Mouse (Mus musculus) WW6 (cell line): ENCODE data around the gene Rai14.

Source experiments
- DNase-seq: peaks from one replicate; pipeline ENCODE4 v3.0.0-alpha.2; 2013; ENCODE audit warnings: low read depth, low spot score

Gene Rai14

GRCm38 (mm10) chr15:10714409-10715138 is at the start of gene Rai14:
Gene Rai14 (minus strand): TSS chr15:10714624.
- DNase-seq: no peak

DNA sequence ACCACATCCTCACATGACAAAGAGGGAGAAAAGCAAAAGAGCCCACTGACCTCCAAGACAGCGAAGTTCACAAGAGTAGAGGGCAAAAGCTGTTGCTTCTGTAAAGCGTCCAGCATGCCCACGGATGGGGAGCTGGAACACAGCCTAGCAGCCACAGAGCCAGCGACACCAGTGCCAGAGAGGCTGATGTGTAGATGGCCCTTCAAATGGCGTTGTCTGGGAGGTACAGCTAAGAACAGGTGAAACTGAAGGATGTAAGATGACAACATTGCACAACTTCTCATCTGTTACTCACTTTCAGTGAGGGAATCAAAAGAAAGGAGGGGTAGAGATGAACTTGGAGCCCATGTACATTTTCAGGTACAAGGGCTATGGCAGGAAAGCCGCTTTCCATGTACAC is 47.0 kb upstream of the Rai14 start:
- DNase-seq: no peak

- no peak for DNase-seq
Measured at GRCm38 (mm10) chr15:10760006-10760405, 45.6 kb upstream of the Rai14 start.

GRCm38 (mm10) chr15:10759440-10759839 is 45.0 kb upstream of the Rai14 start:
- no peak for DNase-seq

DNA sequence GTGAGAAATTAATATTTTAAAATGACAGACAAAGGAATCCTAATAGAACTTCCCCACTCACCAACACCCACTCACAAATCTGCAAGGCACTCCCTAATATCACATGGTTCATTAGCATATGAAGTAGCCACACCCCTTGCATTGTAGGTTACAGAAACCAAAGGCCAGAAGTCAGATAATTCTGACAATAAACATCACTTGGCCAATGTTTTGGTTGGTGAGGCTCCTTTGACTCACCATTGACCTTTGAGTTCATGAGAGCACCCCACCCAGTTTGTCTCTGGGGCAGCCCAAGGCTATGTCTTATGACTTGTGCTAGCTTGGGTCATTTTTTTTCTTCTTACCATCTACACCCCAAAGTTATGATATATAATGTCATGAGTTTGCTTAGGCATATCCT is 44.4 kb upstream of the Rai14 start:
- DNase-seq: no peak

GRCm38 (mm10) chr15:10751141-10751540 is 36.7 kb upstream of the Rai14 start:
- no peak for DNase-seq

GRCm38 (mm10) chr15:10750339-10750738 is 35.9 kb upstream of the Rai14 start:
- no peak for DNase-seq

GRCm38 (mm10) chr15:10749678-10750077 is 35.3 kb upstream of the Rai14 start:
- DNase-seq: no peak

DNA sequence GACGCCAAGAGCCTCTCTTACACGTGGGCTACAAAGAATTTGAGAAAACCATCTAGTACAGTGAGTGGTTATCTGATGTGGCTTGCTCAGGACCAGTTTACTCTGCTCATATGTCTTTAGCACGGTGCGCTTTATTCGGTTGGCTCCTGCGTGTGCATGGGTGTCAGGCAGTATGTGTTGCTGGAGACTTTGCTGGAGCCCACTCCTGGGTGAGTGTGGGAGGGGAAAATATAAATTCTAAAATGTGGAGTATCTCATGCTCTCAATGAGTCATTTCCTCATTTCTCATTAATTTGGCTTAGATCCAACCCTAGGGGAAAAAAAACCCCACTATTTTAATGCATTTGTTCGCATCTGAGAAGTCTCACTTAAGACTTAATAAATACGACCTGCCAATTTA is 33.2 kb upstream of the Rai14 start:
- DNase-seq: no peak

- DNase-seq: no peak
Measured at GRCm38 (mm10) chr15:10747226-10747625, 32.8 kb upstream of the Rai14 start.

DNA sequence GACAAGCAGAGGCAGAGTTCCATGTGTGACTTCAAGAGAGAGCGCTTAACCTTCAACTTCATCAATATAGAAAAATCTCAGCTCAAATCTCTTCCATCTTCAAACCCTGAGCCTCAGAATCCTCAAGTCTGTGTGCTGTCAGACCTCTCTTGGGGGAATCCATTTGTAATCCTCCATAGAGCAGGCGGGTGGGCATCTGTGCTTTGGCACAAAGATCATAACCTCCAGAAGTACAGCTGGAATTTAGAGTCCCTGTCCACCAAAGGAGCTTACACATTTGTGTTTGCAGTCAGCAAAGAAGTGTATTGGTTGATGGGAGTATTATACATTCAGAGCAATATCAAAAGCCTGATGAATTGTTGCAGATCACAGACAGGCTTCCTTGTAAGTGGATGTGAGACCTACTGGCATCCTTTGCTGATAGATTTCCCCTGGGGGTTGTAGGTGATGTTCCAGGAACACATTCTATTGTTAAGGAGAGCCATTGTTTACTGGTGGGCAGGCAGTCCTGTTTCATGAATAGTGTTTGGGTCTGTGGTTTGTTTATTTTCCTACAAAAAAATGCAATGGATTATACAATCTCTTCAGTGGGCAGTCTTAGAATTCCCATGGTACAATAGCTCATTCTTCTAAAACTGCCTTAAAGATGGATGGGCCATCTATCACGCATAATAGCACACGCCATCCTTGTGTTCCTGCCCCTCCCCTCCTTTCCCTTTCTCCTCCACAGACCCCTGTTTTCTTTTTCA is 32.1 kb upstream of the Rai14 start:
- DNase-seq: no peak

- DNase-seq: no peak
Measured at GRCm38 (mm10) chr15:10742441-10742840, 28.0 kb upstream of the Rai14 start.

GRCm38 (mm10) chr15:10739279-10739678 is 24.9 kb upstream of the Rai14 start:
- DNase-seq: no peak

DNA sequence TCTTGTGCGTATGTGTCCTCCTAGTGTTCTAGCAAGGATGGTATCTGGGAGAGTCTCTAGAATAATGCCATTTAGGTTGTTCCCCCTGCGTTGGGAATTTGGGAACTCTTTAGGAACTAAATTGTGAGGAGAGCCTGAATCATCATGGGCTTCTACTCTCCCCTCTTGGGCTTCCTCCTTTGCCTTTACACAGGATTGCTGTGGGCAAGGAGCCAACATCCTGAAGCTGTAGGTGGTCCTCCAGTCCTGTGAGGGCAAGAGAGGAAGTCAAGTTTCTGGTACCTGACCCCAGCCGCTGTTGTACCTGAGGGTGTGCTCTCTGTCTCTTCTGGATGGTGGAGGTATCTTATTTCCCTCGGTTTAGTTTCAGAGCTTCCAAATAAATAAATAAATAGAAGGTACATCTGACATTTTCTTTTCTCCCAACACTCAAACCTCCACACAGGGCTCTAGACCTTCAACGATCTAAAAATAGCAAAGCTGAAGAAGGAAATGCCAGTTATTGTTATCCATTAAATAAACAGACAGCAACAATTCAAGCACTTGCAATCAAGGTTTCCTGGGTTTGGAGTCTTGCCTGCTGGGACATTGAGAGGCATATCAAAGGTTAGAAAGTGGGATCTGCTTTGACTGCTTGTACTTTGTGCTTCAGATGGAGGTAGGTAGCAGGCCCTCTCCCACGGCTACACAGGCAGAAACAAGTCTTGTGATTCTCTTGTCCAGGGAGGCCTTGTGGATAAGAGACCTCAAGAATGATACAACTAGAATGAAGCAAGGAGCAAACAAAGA is 24.1 kb upstream of the Rai14 start:
- no peak for DNase-seq

DNA sequence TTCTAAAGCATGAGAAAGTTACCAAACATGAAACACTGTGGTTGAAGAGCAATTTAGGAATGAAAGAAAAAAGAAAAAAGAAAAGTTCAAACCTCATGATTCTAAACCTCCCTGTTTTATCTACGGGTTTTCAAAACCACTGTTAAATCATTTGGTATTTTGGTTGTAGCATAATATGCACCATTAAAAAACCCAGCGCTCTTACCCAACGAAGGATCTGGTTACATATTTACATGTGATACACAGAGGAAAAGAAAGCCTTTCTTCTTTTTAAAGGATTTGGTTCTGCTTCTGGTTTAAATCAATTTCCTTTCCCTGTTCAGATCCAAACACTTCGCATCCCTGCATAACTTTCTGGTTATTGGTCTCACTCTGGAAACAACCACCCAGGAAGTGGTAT is 21.5 kb upstream of the Rai14 start:
- DNase-seq: no peak

DNA sequence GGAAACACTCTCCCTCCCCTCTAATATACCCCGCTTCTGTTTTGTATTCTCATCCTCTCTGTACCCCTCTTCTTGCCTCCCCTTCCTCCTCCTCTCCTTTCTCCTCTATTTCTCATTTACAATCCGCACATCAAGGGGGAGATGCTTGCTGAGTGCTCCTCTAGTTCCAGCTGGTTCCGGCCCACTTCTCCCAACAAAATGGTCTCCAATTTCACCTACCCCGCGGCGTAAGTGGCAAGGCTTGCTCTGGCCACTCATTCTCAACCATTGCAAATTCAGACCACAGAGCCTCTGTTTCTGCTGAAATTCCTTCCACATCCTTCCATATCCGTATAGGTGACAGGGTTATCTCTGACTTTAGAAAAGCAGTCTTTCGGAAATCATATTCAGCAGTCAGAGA is 20.8 kb upstream of the Rai14 start:
- DNase-seq: no peak

DNA sequence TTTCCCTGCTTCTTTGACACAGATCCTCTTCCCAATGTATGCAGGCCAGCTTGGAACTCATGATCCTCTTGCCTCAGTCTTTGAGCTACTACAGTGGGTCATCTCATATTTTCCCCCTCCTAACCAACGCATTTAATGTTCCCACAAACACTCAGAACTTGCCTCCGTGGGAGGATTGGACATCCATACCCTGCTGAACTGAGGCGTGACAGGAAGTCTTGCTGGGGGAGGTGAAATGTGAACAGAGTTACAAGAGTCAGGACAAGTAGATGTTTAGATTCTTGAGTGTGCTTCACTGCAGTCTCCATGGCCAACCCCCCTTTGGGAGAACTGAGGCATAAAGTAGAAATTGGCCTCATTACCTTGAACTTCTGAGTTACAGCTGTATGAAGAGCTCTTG is 17.0 kb upstream of the Rai14 start:
- DNase-seq: no peak

GRCm38 (mm10) chr15:10726272-10726671 is 11.8 kb upstream of the Rai14 start:
- no peak for DNase-seq

DNA sequence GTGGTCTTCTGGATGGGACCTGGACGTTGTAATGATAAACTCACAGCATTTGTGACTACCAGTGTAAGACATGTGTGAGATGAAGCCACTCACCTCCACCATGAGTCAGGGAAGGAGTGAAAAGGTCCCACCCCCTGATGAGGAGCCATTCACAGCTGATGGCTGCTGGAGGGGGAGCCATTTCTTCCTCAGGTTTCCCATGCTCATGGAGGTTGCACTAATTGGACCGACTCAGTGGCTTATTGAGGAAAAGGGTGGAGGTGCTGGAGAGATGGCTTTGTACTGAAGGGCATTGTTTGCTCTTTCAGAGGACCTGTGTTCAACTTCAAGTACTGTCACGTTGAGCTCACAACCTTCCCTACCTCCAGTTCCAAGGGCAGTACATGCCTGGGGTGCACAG is 10.4 kb upstream of the Rai14 start:
- DNase-seq: no peak

DNA sequence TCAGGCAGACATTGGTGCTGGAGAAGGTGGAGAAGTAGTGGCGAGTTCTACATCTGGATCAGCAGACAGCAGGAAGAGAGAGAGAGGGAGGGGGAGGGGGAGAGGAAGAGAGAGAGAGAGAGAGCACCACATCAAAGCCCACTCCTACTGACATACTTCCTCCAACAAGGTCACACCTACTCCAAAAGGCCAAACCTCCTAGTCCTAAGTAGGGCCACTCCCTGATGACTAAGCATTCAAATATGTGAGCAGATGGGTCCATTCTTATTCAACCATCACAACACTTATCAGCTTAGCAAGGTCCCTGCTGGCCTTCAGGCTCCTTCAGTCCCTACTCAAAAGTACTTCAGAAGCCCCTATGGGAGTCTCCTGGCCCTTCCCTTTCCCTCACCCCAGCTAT is 9.1 kb upstream of the Rai14 start:
- peak; percentile 91 for DNase-seq

GRCm38 (mm10) chr15:10722629-10723339 is 8.4 kb upstream of the Rai14 start:
- DNase-seq: no peak

DNA sequence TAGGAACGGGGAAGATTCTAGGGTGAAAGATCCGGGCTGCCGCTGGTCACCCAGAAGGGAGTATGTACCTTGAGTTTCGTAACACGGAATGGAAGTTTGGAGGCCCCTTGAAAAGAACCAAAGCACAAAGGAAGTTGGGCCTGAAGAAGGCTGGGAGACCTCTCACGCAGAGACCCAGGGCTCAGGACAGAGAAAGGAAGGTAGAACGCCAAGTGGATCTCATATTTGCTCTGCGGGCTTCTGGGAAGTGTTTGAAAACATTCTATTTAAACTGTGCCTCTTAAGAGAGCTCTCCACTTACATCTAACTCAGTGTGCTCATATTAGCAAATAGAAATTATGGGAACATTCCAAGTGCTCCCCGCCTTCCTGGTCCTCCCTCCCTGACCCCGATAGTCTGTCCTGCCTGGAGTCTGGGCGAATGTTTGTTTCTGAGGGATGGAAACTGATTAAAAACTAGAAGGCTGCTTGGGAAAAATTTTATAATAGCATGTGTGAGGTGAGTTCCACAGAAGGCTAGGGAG is 6.9 kb upstream of the Rai14 start:
- no peak for DNase-seq
